Mouse (Mus musculus) ES-Bruce4 (cell line): ENCODE measurements around the gene Pkd1l2.

Experiments
- CTCF ChIP-seq: IDR thresholded peaks from one replicate; pipeline ENCODE4 v1.8.1; 2011; ENCODE audit warnings: low read depth, low read length
- EP300 ChIP-seq: IDR thresholded peaks from 2 replicates; pipeline ENCODE4 v1.6.1; 2011; ENCODE audit warnings: low read depth, low read length; ENCODE audit not compliant: insufficient read depth

- TF ChIP-seq CTCF (no peak), EP300 (no peak)
These were observed 13.4 kb upstream of the Pkd1l2 start, which contains the start of gene Bco1 for GRCm38 (mm10) chr8:117095647-117096046.
